Mouse (Mus musculus): ENCODE data around the gene Gm49333. TPM values are rescaled to one million over a fixed set of nuclear protein-coding genes. Genes with fewer than 3 reads are reported as not detected.

Gm49333 gene
- total RNA-seq, 2 experiments from 2014 or later = 0.33 TPM; not detected in 1

- no peak for TF ChIP-seq CTCF (IDR thresholded peaks at IDR 0.05)
- H3K4me3 ChIP-seq = no peak overlapping the region
- intact Hi-C loops (cut with DNase I) = no loop called here
- no peak for DNase-seq (ENCODE audit: extremely low spot score in 1 of 2, low spot score in 2 of 2)
- no peak overlapping the region for H3K27ac ChIP-seq
These were observed 6.7 kb upstream of the Gm49333 start for GRCm38 (mm10) chr16:20604705-20605104.

GRCm38 (mm10) chr16:20610501-20611356, 681 bp upstream of the Gm49333 start:
- Histone ChIP-seq H3K4me3 (peak overlapping the region; percentile 67), H3K27ac (peak overlapping the region; percentile 84)
- intact Hi-C loops (cut with DNase I) = loop anchor here (1.0 to 5.0 kb wide), 2 partner anchors 41 to 63 kb away; partner anchors contain the start of genes Abcf3 and Psmd2
- peak; percentile 68 to 78 for DNase-seq (ENCODE audit: extremely low spot score in 1 of 2, low spot score in 2 of 2)
- TF ChIP-seq CTCF (IDR thresholded peaks at IDR 0.05) = no peak

- intact Hi-C loops (cut with DNase I) = loop anchor here (5.0 kb wide), 1 partner anchor 122 kb away; the partner anchor contains the start of gene Eif2b5
- no peak for DNase-seq (ENCODE audit: extremely low spot score in 1 of 2, low spot score in 2 of 2)
- TF ChIP-seq CTCF (IDR thresholded peaks at IDR 0.05) = no peak
These were observed 8.4 kb downstream of the Gm49333 start for GRCm38 (mm10) chr16:20619541-20620398.

GRCm38 (mm10) chr16:20620399-20620735, 9.0 kb downstream of the Gm49333 start:
- peak overlapping the region; percentile 85 for H3K27ac ChIP-seq
- peak overlapping the region; percentile 80 for H3K4me3 ChIP-seq
- DNase-seq (ENCODE audit: extremely low spot score in 1 of 2, low spot score in 2 of 2) = no peak
- TF ChIP-seq CTCF (IDR thresholded peaks at IDR 0.05) = no peak
- intact Hi-C loops (cut with DNase I) = loop anchor here (5.0 kb wide), 1 partner anchor 123 kb away; the partner anchor contains the start of gene Eif2b5

More at GRCm38 (mm10) chr16:20619541-20620398, 8.4 kb downstream of the Gm49333 start:
- Histone ChIP-seq H3K27ac (peak overlapping the region; percentile 85), H3K4me3 (peak overlapping the region; percentile 80)

- no peak for TF ChIP-seq CTCF (IDR thresholded peaks at IDR 0.05)
- peak in 1 of 2 experiments; percentile 33 for DNase-seq (ENCODE audit: extremely low spot score in 1 of 2, low spot score in 2 of 2)
- Histone ChIP-seq H3K27ac (peak overlapping the region; percentile 85), H3K4me3 (peak overlapping the region; percentile 80)
- intact Hi-C loops (cut with DNase I) = loop anchor here (5.0 kb wide), 1 partner anchor 123 kb away; the partner anchor contains the start of gene Eif2b5
These were observed 9.4 kb downstream of the Gm49333 start for GRCm38 (mm10) chr16:20620751-20621190.

- DNase-seq (ENCODE audit: extremely low spot score in 1 of 2, low spot score in 2 of 2) = peak; percentile 68
- intact Hi-C loops (cut with DNase I) = loop anchor here (5.0 kb wide), 1 partner anchor 124 kb away; the partner anchor contains the start of gene Eif2b5
- no peak for TF ChIP-seq CTCF (IDR thresholded peaks at IDR 0.05)
These were observed 10.0 kb downstream of the Gm49333 start, which contains the start of gene Camk2n2 for GRCm38 (mm10) chr16:20621191-20621990. TSS of gene Camk2n2 (minus strand) at chr16:20621287.

GRCm38 (mm10) chr16:20621991-20622685, 10.7 kb downstream of the Gm49333 start:
- no peak for TF ChIP-seq CTCF (IDR thresholded peaks at IDR 0.05)
- H3K27ac ChIP-seq = peak overlapping the region; percentile 47; the same call in 1 of the 2 replicates
- intact Hi-C loops (cut with DNase I) = loop anchor here (5.0 kb wide), 1 partner anchor 125 kb away; the partner anchor contains the start of gene Eif2b5
- peak; percentile 58 to 61 for DNase-seq (ENCODE audit: extremely low spot score in 1 of 2, low spot score in 2 of 2)
- H3K4me3 ChIP-seq = peak overlapping the region; percentile 80

More at GRCm38 (mm10) chr16:20621191-20621990, 10.0 kb downstream of the Gm49333 start, which contains the start of gene Camk2n2:
- H3K27ac ChIP-seq = peak within 1 kb of the TSS; percentile 85
- H3K4me3 ChIP-seq = peak within 1 kb of the TSS; percentile 80

GRCm38 (mm10) chr16:20623211-20623610, 11.8 kb downstream of the Gm49333 start:
- Histone ChIP-seq H3K27ac (no peak overlapping the region), H3K4me3 (no peak overlapping the region)
- TF ChIP-seq CTCF (IDR thresholded peaks at IDR 0.05) = no peak
- DNase-seq (ENCODE audit: extremely low spot score in 1 of 2, low spot score in 2 of 2) = no peak
- intact Hi-C loops (cut with DNase I) = loop anchor here (5.0 kb wide), 1 partner anchor 126 kb away; the partner anchor contains the start of gene Eif2b5

- intact Hi-C loops (cut with DNase I) = no loop called here
- Histone ChIP-seq H3K4me3 (no peak overlapping the region), H3K27ac (no peak overlapping the region)
- TF ChIP-seq CTCF (IDR thresholded peaks at IDR 0.05) = no peak
- peak in 1 of 2 experiments; percentile 33 for DNase-seq (ENCODE audit: extremely low spot score in 1 of 2, low spot score in 2 of 2)
These were observed 17.5 kb downstream of the Gm49333 start for GRCm38 (mm10) chr16:20628871-20629391.

Data from left cerebral cortex, adult 2 months (tissue).